Mouse (Mus musculus) gastrocnemius, postnatal 36 days (tissue): ENCODE measurements around the gene Gm10065. TPM values are rescaled to one million over a fixed set of nuclear protein-coding genes. Genes with fewer than 3 reads are reported as not detected.
"Not testable (repeated sequence)": the region's sequence is repeated elsewhere in the genome, so short reads cannot be mapped to it uniquely, and the experiment has no call there.

Experiments
- DNase-seq, 2 experiments: peaks; one replicate each; pipeline ENCODE4 v3.0.0; 2022
- intact Hi-C: fragments of 180-260 bp; cut with DNase I; formaldehyde crosslinking; loops from one replicate; pipeline ENCODE4 v1.15.1; 2025
- long read RNA-seq, 2 experiments: library from polyadenylated mRNA; stranded (forward); transcript quantifications; one replicate each; pipeline ENCODE4 v2.0.0; 2021
- total RNA-seq, 2 experiments: library from RNA; stranded (reverse); gene quantifications; 2 replicates each; pipeline ENCODE4 v1.2.3; 2021

The Gm10065 gene
- not detected for total RNA-seq
- long read RNA-seq, experiment 1, result 0 reads
- long read RNA-seq, experiment 2, result 0 reads

DNA sequence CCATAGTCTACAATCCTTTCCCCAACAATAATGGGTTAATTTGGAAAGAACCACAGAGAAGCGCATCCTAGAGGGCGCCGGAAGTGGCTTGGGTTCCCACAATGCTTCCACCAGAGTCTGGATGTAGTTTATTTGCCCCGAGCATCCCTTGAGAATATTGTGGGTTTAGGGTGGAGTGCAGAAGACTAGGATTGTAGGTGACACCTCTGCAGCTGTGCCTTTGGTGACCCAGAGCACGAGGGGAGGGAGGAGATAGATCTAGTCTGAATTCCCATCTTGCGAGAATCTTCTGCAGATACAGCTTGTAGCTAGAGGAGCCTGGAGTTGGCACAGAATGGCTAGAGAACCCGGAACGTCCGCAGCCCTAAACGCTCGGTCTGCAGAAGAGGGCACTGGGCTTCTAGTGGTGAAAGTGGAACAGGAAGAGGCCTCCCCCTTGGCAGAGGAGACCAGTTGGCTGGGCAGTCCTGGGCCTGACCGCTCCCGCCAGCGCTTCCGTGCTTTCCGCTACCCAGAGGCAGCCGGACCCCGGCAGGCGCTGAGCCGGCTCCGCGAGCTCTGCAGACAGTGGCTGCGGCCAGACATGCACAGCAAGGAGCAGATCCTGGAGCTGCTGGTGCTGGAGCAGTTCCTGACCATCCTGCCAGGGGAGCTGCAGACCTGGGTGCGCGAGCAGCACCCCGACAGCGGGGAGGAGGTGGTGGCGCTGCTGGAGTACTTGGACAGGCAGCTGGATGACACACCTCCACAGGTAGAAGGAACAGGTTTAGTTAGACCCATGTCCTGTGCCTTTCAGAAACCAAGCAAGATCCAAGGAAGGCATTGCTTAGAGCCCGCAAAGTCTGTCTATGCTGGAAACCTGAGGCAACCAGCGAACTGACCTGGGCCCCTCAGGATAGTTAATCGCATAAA, at the start of gene Gm10065, which contains the start of gene Zkscan4:
Gene Gm10065 (minus strand): TSS at position 683 of the 912 bp plus-strand sequence.
Gene Zkscan4 (plus strand): TSS at position 149 of the 912 bp plus-strand sequence.
- intact Hi-C loops, result not testable (repeated sequence)
- DNase-seq, result peak; percentile 43 to 51

DNA sequence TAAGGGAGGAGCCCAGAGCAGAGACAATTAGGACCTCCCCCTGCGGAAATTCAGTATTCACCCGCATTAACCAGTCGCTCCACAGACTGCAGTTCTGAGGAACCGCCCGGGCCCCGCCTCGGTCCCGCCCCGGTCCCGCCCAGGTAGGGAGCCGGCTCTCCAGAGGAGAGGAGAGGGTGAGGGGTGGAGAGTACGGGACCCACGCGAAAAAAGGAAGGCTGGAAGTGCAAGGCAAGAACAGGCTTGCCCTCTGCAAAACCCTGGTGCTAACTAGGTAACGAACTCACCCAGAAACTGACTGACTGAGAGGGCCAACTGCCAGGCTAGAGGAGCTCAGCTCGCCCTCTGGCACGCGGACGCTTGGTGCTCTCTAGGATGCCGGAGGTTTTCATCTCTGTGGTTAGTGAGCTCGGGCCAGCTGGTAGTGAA, 27.0 kb upstream of the Gm10065 start:
- intact Hi-C loops, result loop anchor here (10.0 kb wide), 1 partner anchor 101 kb away; the partner anchor contains the start of gene Zkscan3
- DNase-seq, result peak; percentile 72 to 76

DNA sequence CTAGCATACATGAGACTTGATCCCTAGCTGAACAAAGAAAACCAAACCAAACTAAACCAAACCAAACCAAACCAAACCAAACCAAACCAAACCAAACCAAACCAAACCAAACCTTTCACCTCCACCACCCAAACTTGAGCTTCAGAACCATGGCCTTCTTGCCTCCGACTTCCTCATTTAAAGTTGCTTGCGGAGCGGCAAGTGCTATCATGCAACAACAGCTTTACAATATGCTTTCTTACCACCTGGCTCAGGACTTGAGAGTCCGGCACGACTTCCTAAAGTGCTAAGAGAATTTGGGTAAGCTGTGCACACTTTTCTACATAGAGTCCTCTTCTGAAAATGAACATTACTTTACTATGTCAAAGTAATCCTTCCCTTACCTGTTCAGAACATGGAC, 23.1 kb upstream of the Gm10065 start:
- intact Hi-C loops, result loop anchor here (10.0 kb wide), 1 partner anchor 97 kb away; the partner anchor contains the start of gene Zkscan3
- no peak for DNase-seq

DNA sequence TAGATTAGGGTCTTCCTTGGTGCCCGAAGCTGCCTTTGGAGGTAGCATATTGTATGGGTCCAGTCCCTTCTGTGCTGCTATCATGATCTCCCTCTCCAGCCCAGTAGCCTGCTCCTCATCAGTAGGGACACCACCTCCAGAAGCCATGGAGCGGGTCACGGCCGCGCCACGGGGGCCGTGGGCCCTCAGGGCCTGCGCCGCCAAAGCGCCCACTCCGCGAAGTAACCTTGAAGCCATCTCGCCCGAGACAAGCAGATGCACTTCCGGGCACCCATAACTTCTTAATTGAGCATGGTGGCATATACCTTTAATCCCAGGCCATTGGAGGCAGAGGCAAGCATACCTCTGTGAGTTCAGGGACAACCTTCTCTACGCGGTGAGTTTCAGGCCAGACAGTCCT, 21.9 kb upstream of the Gm10065 start, which contains the start of gene Gm11273:
Gene Gm11273 (minus strand): TSS at position 237 of the 400 bp plus-strand sequence.
- intact Hi-C loops, result loop anchor here (10.0 kb wide), 1 partner anchor 96 kb away; the partner anchor contains the start of gene Zkscan3
- not testable (repeated sequence) for DNase-seq

DNA sequence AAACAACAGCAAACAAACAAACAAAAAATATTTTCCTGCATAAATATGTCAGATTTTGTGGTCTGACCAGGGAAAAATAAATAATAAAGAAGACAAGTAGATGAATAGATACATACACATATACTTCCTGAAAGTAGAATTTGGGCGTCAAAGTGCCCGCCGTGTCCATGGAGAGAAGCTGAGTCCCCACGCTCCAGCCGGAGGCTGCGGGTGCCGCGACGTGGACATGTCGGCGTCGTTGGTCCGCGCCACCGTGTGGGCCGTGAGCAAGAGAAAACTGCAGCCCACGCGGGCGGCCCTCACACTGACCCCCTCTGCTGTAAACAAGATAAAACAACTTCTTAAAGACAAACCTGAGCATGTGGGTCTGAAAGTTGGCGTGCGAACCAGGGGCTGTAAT, 15.8 kb upstream of the Gm10065 start, which contains the start of gene AK157302:
Gene AK157302 (plus strand): TSS at position 144 of the 400 bp plus-strand sequence.
- intact Hi-C loops, result no loop called here
- DNase-seq, result no peak

DNA sequence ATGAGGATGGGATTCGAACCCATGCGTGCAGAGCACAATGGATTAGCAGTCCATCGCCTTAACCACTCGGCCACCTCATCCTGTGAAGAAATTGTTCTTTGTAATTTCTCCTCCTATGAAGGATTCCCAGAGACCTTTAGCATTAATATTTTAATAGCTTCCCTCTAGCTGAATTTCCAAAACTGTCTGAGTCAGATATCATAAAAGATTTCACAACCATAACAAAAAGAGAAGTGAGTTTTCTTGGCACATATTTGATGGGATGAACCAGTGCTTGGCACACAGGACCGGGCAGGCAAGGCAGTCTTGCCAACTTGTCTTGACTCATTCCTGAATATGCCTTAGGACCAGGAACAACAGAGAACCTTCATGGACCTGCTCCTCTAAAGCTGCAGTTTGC, 13.6 kb upstream of the Gm10065 start:
- intact Hi-C loops, result no loop called here

DNA sequence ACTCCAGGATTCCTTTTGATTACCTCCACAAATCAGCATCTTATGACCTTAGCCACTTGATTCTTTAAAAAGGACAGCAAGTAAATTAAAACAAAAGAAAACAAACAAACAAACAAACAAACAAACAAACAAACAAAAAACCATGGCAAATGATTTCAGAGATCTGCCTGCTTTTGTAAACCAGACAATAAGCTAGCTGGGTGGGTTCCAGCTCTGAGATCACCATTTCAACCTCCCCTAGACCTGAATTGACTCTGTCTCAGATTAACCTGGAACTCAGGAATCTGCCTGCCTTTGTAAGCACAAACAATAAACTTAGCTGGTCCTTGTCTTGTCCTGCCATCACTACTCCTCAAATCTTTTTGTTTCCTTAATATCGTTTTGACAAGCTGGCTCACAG, 7.6 kb upstream of the Gm10065 start:
- no peak for DNase-seq
- intact Hi-C loops, result no loop called here

More for the DNA sequence above, 13.6 kb upstream of the Gm10065 start:
- no peak for DNase-seq

DNA sequence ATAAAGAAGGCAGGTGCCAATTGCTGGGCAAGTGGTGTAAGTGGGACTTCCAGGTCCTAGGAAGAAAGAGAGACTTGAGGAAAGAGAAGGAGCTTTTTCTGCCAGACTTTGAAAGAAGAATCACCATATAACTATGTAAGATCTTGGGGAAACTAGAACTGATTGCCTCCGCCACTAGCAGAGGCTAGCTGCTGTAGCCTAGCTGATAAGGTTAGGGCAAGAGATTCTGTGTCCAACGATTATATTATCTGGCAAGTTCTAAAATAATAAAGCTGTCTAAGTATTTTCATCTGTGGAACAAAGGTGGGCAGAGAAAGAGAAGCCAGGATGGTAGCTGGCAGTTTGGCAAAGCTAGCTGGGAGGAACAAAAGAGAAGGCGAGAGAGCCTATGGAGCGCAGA, 6.8 kb downstream of the Gm10065 start:
- intact Hi-C loops, result no loop called here
- no peak for DNase-seq

DNA sequence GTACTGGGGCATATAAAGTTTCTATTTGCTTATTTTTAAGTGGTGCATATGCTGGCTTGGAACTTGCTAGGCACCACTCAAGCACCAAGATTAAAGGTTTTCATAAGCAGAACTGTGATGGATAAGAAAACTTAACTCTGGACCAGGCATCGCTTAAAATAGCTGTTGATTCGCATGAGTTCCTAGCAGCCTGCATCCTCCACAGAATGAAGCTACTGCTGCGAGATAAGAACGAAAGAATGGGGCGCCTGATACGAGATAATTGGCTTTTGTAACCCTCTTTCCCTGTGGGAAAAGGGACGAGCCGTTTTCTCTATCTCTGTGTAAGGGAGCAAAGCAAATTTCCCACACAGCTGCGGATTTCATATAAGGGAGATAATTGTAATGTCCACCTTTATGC, 10.1 kb downstream of the Gm10065 start:
- DNase-seq, result no peak
- intact Hi-C loops, result no loop called here

DNA sequence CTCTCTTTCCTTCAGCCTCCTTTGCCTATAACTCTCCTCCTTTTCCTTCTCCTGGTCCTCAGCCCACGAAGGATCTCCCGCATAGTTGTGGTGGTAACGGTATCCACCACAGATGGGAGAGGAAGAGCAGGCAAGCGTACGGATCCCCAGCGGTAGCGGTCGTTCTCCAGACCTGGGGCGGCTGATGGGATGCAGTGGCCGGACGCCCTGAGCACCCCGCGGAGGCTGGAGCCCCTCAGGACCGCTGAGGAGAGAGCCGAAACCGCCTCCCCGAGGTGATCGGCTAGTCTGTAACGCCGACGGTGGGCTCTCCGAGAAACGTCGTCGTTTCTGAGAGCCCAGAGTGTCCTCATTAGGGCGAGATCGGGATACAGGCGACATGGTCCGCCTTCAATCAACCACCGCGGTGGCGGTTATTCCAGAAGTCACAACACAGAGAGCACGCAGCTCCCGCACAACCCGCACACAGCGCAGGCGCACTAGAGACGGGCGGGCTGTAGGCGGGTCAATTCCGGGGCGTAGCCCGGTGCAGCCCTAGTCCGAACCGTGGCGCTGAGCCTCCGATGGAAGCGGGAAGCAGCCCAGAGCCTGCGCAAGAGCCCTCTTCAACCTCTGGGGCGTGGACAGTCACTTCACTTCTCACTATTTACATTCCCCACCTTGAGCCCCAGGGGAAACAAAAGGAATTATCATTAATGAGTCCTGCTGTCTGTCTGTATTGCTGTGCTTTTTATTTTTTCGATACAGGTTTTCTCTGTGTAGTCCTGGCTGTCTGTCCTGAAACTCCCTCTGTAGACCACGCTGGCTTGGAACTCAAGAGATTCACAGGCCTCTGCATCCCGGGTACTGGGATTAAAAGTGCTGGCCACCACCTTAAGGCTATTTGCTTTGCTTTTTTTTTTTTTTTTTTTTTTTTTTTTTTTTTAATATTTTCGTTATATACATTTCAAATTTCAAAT, 10.9 kb downstream of the Gm10065 start, which contains the start of gene Nkapl:
Gene Nkapl (minus strand): TSS at position 449 of the 959 bp plus-strand sequence.
- peak; percentile 72 to 75 for DNase-seq
- intact Hi-C loops, result no loop called here

DNA sequence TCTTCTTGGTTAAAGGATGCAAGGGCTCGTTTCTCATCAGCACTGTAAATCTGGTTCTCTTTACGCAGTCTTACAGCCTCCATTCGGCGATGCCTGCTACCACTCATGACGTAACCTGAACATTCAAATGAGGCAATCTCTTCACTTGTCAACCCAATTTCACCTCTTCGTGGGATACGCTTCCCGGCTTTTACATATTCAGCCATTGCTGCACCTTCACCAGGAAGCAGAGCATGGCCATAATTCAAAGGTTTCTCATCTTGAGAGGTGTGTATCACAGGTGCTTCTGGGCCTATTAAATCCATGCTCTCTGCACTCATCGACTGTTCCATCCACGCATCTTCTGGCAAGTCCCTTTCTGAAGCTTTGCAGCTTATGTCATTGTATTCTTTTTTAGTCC, 11.9 kb downstream of the Gm10065 start:
- intact Hi-C loops, result no loop called here
- DNase-seq, result no peak

DNA sequence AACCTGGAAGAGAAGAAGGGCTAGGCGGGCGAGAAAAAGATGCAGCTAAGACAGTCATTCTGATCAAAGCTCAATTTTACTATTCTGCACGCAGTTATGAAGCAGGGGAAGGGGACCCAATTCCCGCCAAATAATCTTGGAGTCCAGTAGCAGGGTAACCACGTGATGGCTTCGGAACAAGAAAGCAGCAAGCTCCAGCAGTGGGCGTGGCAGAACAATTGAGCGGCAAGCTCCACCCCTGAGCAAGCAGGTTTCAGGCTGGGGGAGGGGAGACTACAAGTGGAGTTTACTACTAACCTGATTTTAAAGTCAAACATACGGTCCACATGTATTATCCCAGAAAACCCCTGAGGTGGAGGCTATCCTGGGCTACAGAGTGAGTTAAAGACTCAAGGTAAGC, 16.7 kb downstream of the Gm10065 start:
- DNase-seq, intact Hi-C loops: not testable (repeated sequence)

DNA sequence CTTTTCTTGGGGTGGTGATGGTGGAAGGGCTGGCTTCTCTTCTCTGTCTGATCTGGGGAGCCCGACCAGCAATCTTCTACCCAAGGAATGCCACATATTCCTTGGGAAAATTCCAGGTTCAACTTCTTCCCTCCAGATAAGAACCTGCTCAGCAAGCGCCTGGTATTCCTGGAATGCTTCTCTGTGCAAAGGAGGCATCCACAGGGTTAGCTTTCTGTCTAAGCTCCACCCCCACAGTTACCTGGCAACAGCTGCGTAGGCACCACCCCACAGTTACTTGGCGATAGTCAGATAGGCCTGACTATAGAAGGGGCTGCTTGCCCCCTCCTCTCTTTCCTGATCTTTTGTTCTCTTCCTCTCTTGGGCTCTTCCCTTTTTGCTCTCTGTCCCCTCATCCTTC, 22.9 kb downstream of the Gm10065 start:
- DNase-seq, result no peak
- intact Hi-C loops, result loop anchor here (10.0 kb wide), 1 partner anchor 92 kb away; the partner anchor contains the start of gene Zscan12

DNA sequence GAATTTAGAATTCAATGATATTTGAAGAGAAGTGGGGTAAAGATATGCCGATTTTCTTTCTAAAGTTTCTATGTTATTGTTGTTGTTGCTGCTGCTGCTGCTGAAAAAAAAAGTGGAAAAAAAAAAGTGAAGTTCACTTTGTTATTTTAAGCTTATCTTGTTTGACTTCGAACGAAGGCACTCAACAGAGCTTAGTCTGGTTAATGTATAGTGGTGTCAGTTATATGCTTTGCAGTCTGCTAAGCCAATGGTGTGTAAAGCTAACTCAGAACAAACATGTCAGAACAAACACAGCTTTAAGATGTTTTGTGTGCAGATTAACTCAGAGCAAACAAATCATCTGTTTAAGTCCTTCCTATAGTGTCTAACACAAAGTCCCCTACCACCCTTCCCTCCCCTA, 25.1 kb downstream of the Gm10065 start:
- intact Hi-C loops, result loop anchor here (5.0 to 10.0 kb wide), 2 partner anchors 52 to 89 kb away; partner anchors contain the start of genes Zkscan3 and Zscan12
- DNase-seq, result no peak

DNA sequence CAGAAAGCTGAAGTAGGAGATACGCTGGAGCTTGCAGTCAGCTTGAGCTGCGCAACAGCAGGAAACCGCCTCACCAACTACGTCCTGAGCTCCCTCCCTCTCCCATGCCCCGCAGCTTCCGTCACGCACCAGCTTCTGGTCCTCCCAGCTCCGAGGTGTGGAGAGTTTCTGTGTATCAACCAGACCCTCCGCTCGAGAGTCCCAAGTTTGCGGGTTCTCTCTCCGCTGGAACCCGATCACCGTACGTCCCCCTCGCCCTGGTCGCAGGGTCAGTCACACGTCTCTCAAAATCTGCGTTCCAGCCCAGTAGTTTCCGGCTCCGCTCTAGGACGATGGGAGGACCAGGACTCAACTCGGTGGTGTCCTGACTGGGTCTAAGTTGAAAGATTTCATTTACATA, 25.8 kb downstream of the Gm10065 start, which contains the start of gene Zscan26:
Gene Zscan26 (minus strand): TSS at position 282 of the 400 bp plus-strand sequence.
- intact Hi-C loops, result loop anchor here (5.0 to 10.0 kb wide), 2 partner anchors 51 to 89 kb away; partner anchors contain the start of genes Zkscan3 and Zscan12
- DNase-seq, result peak; percentile 73 to 82

DNA sequence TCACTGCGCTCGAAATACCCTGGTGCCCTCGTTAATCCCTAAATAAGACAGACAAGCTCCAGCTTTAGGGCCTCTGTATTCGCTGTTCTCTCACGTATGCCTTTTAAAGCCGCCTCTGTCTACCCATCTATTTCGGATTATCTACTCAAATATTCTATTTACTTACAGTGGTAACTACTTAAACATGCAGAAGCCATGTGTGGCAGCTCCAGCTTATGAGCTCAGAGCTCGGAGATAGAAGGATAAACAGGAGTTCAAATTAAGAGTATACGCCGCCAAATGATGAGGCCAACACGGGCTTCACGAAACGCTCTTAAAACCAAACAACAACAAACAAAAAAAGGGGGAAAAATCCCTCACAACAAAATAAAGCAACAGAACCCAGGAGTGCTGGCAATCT, 26.2 kb downstream of the Gm10065 start:
- no peak for DNase-seq
- intact Hi-C loops, result loop anchor here (5.0 to 10.0 kb wide), 2 partner anchors 51 to 88 kb away; partner anchors contain the start of genes Zkscan3 and Zscan12

DNA sequence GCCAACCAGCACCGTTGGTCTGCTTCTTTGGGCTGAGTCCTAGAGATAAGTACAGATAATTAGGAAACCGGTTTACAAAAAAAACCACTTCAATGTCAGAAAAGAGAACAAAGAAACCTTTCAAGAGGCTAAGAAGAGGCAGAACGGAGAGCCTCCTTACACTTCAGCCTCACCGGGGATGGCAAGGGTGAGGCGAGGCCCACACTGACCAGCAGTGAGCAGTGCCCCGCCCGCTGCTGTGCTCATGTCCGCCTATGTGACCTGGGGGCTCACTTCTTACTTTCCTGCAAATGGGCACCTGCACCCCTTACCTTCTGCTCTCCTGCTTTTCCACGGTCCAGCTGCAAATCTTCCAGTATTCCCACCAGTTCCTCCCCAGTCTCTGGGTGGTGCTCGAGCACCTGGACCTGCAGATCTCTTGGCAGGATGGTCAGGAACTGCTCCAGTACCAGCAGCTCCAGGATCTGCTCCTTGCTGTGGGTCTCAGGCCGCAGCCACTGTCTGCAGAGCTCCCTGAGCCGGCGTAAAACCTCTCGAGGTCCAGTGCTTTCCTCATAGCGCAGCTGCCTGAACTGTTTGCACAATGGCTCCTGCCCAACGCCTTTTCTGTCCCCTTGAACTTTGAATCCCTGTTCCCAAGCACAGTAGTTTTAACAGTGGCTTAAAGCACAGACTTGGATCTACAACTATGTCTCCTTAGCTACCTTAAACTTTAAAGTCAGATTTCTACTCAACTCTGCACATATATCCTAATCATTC, 31.2 kb downstream of the Gm10065 start:
- no peak for DNase-seq
- intact Hi-C loops, result no loop called here

DNA sequence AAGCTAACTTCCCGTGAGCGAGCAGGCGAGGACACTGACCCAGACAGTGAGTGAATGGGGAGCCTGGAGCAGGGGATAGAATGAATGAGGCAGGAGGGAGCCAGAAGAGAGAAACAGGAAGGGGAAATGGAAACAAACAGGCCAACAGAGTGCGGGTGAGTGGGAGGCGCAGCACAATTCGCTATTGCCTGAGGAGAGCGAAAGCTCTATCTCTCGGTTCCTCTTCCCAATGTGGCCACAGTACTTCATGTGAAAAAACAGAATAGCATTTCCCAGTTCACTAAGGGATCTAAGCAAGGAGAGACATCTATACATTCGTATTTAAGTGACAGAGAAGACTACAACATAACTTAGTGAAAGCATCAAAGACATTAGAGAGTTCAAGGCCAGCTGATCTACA, 32.4 kb downstream of the Gm10065 start:
- intact Hi-C loops, result no loop called here
- no peak for DNase-seq

DNA sequence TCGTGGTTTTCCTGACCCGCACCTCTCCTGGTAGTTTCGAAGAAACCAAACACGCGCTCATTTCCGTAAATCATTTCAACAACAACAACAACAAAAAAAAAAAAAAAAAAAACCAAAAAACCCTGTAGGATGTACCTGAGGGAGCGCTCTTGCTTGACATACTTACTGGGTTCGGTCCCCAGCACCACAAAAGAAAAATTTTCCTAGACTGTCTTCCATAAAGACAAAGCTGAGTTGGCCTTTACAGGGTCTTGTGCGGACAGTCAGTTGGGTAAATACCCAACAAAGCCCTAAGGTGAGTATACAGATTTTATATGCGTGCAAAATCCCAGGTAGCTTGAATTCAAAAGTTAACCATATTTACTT, 38.1 kb downstream of the Gm10065 start:
- DNase-seq, result no peak
- intact Hi-C loops, result no loop called here
